10 mouse cellular contexts compared by ENCODE assay signal in the genomic region with DNA sequence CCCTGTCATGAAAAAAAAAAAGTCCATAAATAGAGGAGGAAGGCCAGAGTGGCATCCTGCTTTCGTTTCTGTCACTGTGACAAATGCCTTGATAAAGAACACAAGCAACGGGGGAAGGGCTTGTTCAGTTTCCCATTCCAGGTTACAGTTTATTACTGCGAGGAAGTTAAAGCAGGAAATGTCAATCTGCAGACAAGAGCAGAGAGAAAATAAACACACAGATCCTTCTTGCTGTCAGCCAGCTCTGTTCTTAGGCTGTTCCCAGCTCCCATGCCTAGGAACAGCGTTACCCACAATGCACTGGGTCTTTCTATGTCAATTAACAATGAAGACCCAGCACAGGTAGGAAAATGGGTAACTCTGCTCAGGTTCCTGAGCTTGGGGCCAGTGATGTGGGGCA. TPM values are rescaled to one million over a fixed set of nuclear protein-coding genes. Genes with fewer than 3 reads are reported as not detected.
A peak's percentile ranks its signal among the peaks of the same experiment; 100 is the strongest.
DNase-seq lines count a peak whose midpoint lies in the region; ATAC-seq lines count a peak whose summit lies in the region.
"Had no signal": no experiment of that assay in that cellular context is flagged by ENCODE, and none has a peak within 500 bp of the region (broad histone marks: within the 10 kb centered on the region; RNA-seq: fewer than 3 reads in every experiment).

No protein-coding gene starts in this region.

- no peak for ATAC-seq in forebrain, embryonic 14.5 days
- no peak for ATAC-seq in kidney, embryonic 15.5 days (replicated peaks; ENCODE audit: low FRiP score)

- H3K27ac ChIP-seq in forebrain, embryonic 14.5 days (ENCODE audit: low read depth, low read length), result peak overlapping the region; percentile 65; the same call in 1 of the 2 replicates
- H3K27ac ChIP-seq in kidney, embryonic 15.5 days, result peak overlapping the region; percentile 92

- no peaks in the 10 kb centered on the region for H3K36me3 ChIP-seq in forebrain, embryonic 14.5 days (ENCODE audit: control insufficient read depth, insufficient read depth, low read length)
- H3K36me3 ChIP-seq in kidney, embryonic 15.5 days, result peaks cover 26% of the 10 kb centered on the region
- H3K36me3 ChIP-seq: G1E had no signal

- H3K4me2 ChIP-seq in forebrain, embryonic 14.5 days (ENCODE audit: low read length), result no peak overlapping the region
- H3K4me2 ChIP-seq in kidney, embryonic 15.5 days, result no peak overlapping the region

- H3K4me1 ChIP-seq in forebrain, embryonic 14.5 days (ENCODE audit: control insufficient read depth, insufficient read depth, low read length), result no peaks in the 10 kb centered on the region
- peaks cover 54% of the 10 kb centered on the region for H3K4me1 ChIP-seq in kidney, embryonic 15.5 days

- DNase-seq in kidney, adult 11 months, result peak; percentile 56
- DNase-seq in kidney, adult 18-20 months, result no peak
- peak; percentile 7 for DNase-seq in forebrain, embryonic 14.5 days (ENCODE audit: low spot score)
- peak; percentile 66 for DNase-seq in lung, postnatal 25 days (ENCODE audit: low spot score)
- DNase-seq in testis, postnatal 10 days (ENCODE audit: low spot score), result no peak
- DNase-seq in cerebellum, postnatal 10 days, result no peak
- no peak for DNase-seq in natural killer cell, adult 2 months (ENCODE audit: low spot score in 2 of 2)
- DNase-seq: cerebellum, adult 11-12 months had no signal

- H3K9me3 ChIP-seq in forebrain, embryonic 14.5 days (replicated peaks; ENCODE audit: control insufficient read depth, low read length), result no peaks in the 10 kb centered on the region
- H3K9me3 ChIP-seq in kidney, embryonic 15.5 days (replicated peaks), result no peaks in the 10 kb centered on the region
- H3K9me3 ChIP-seq: G1E had no signal

- no peak overlapping the region for H3K9ac ChIP-seq in forebrain, embryonic 14.5 days (ENCODE audit: low read length)
- H3K9ac ChIP-seq in kidney, embryonic 15.5 days, result no peak overlapping the region

- WGBS in forebrain, embryonic 14.5 days, result 79% methylated on average over 4 of the region's 4 CpGs
- 23% methylated on average over 4 of the region's 4 CpGs for WGBS in kidney, embryonic 15.5 days

- no peak overlapping the region for H3K4me3 ChIP-seq in forebrain, embryonic 14.5 days (ENCODE audit: low read depth, low read length)
- no peak overlapping the region for H3K4me3 ChIP-seq in kidney, embryonic 15.5 days (replicated peaks)

- H3K27me3 ChIP-seq in forebrain, embryonic 14.5 days (replicated peaks; ENCODE audit: control insufficient read depth, insufficient read depth, low read length), result peaks cover 4% of the 10 kb centered on the region; the same call in 1 of the 2 replicates
- no peaks in the 10 kb centered on the region for H3K27me3 ChIP-seq in kidney, embryonic 15.5 days

RNA-seq across cellular contexts. Expression of a gene that starts 7.6 kb away (rescaled TPM):
- polyA plus RNA-seq in forebrain, embryonic 14.5 days (2014; fragmentation: Nextera tagmentation; extraction: Ambion mirVana), result 13.4 and 14.2 TPM in 2 replicates
- 90.0 and 98.5 TPM in 2 replicates for polyA plus RNA-seq in kidney, embryonic 15.5 days (2015; fragmentation: Nextera tagmentation; extraction: Ambion mirVana)

RNA-seq across cellular contexts. Expression of a gene that starts 8.1 kb away (rescaled TPM):
- 1.1 TPM in 2 replicates for polyA plus RNA-seq in forebrain, embryonic 14.5 days (2014; fragmentation: Nextera tagmentation; extraction: Ambion mirVana)
- 8.3 and 9.5 TPM in 2 replicates for polyA plus RNA-seq in kidney, embryonic 15.5 days (2015; fragmentation: Nextera tagmentation; extraction: Ambion mirVana)

RNA-seq across cellular contexts. Expression of a gene that starts 47.4 kb away (rescaled TPM):
- 128 and 152 TPM in 2 replicates for polyA plus RNA-seq in forebrain, embryonic 14.5 days (2014; fragmentation: Nextera tagmentation; extraction: Ambion mirVana)
- polyA plus RNA-seq in kidney, embryonic 15.5 days (2015; fragmentation: Nextera tagmentation; extraction: Ambion mirVana), result 219 and 230 TPM in 2 replicates

RNA-seq across cellular contexts. Expression of a gene that starts 51.4 kb away (rescaled TPM):
- polyA plus RNA-seq in forebrain, embryonic 14.5 days (2014; fragmentation: Nextera tagmentation; extraction: Ambion mirVana), result 22.2 and 25.1 TPM in 2 replicates
- polyA plus RNA-seq in kidney, embryonic 15.5 days (2015; fragmentation: Nextera tagmentation; extraction: Ambion mirVana), result 38.2 and 41.3 TPM in 2 replicates

RNA-seq across cellular contexts. Expression of a gene that starts 58.8 kb away (rescaled TPM):
- 63.1 and 76.6 TPM in 2 replicates for polyA plus RNA-seq in forebrain, embryonic 14.5 days (2014; fragmentation: Nextera tagmentation; extraction: Ambion mirVana)
- 51.8 and 52.9 TPM in 2 replicates for polyA plus RNA-seq in kidney, embryonic 15.5 days (2015; fragmentation: Nextera tagmentation; extraction: Ambion mirVana)

Comparison
In these comparisons a context has a peak if more than half of its experiments do, and no peak if none do; other contexts are left out.
1. DNase-seq: peak in kidney, adult 11 months (single experiment), forebrain, embryonic 14.5 days (single experiment) and lung, postnatal 25 days (single experiment); none in kidney, adult 18-20 months (single experiment), testis, postnatal 10 days (single experiment), cerebellum, postnatal 10 days (0 of 2) and natural killer cell, adult 2 months (0 of 2).